Mouse (Mus musculus): ENCODE results near the gene Fam102b. TPM values are rescaled to one million over a fixed set of nuclear protein-coding genes. Genes with fewer than 3 reads are reported as not detected.

The Fam102b gene
- polyA plus RNA-seq, 1 experiment from 2014 or later: 7.4 TPM

DNA sequence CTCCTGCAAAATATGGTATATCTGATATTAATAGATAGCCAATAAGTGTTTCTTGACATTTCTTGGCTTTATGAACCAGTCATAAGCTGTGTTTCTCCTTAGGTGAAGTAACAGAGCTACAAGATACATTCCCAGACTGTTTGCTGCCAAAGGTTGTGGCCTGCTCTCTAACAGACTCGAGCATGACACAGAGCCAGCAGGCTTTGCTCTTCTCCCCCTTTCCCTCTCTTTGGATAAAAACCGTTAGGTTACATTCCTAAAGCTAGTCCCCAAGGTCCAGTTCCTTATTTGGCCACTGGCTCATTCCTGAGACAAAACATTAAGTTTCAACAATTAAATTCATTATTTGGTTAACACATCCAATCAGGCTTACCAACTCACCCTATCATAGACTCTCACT lies 4.9 kb upstream of the Fam102b start:
- H3K9ac ChIP-seq: no peak overlapping the region
- H3K9me3 ChIP-seq (replicated peaks): no peaks in the 10 kb centered on the region
- H3K27me3 ChIP-seq (replicated peaks): no peaks in the 10 kb centered on the region
- H3K4me3 ChIP-seq: no peak overlapping the region
- no peaks in the 10 kb centered on the region for H3K36me3 ChIP-seq
- 47% methylated on average over 2 of the region's 2 CpGs for WGBS
- no peaks in the 10 kb centered on the region for H3K4me1 ChIP-seq (replicated peaks)
- H3K4me2 ChIP-seq: no peak overlapping the region
- no peak for ATAC-seq (ENCODE audit: insufficient number of reproducible peaks, low FRiP score)
- no peak overlapping the region for H3K27ac ChIP-seq (ENCODE audit: poor library complexity, severe bottlenecking)

DNA sequence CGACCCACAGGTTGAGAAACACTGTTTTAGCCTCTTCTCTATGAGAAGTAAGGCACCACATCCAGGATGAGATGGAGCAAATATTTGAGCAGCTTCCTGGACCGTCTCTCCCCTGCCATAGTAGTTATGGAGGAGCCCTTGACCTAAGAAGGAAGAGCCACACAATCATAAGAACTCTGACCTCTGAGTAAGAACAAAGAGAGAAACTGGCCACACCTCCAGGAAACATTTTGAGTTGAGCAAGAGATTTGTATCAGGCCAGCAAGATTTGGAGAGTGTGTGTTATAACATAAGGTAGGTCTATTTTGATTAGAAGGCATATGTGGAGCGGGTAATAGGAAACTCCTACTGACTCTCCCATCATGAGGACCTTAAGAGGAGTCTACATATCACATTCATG lies 4.2 kb upstream of the Fam102b start:
- Histone ChIP-seq H3K27ac (ENCODE audit: poor library complexity, severe bottlenecking) (no peak overlapping the region), H3K9me3 (replicated peaks) (no peaks in the 10 kb centered on the region), H3K4me1 (replicated peaks) (no peaks in the 10 kb centered on the region), H3K9ac (no peak overlapping the region), H3K4me3 (no peak overlapping the region), H3K27me3 (replicated peaks) (no peaks in the 10 kb centered on the region), H3K36me3 (no peaks in the 10 kb centered on the region), H3K4me2 (no peak overlapping the region)
- WGBS: 83% methylated on average over 3 of the region's 3 CpGs
- ATAC-seq (ENCODE audit: insufficient number of reproducible peaks, low FRiP score): no peak

DNA sequence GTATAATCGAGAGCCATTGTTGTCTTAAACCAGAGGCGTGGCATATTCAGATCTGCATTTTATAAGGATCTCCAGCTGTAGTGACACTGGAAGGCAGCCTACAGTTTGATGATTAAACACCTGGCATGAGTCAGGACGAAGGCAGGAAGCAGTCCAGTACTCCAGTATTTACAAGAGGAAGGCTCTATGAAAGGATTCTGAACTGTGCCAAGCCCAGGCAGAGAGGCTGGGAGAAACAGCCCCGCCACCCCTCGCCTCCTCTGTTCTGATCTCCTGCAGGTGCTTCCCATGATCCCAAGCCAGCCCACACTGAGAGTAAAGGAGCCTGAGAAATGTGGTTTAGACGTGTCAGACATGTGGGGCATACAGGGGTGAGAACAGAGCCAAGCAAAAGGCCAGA lies 3.4 kb upstream of the Fam102b start:
- ATAC-seq (ENCODE audit: insufficient number of reproducible peaks, low FRiP score): no peak

DNA sequence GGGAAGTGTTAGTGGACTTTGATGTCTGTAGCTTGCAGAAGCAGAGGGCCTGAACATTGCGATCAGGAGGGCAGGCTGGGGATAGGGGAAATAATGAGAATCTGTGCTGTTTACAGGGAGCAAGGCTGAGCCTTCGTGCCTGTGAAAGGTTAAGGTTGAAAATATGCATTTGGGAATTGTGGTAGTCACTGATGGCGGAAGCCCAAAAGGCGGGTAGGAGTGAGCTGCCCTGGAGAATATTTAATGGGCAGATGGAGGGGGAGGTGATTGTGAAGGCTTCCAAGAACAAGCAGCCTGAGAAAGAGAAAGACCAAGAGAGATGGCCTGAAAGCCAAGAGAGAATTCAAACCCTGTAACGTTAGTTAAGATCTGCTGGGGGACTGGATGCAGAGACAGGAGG lies 2.3 kb upstream of the Fam102b start:
- no peak for ATAC-seq (ENCODE audit: insufficient number of reproducible peaks, low FRiP score)
- Histone ChIP-seq H3K4me1 (replicated peaks) (peaks cover 15% of the 10 kb centered on the region; the same call in 1 of the 2 replicates), H3K4me3 (no peak overlapping the region), H3K9me3 (replicated peaks) (no peaks in the 10 kb centered on the region), H3K36me3 (no peaks in the 10 kb centered on the region), H3K9ac (no peak overlapping the region), H3K27me3 (replicated peaks) (no peaks in the 10 kb centered on the region), H3K27ac (ENCODE audit: poor library complexity, severe bottlenecking) (no peak overlapping the region), H3K4me2 (no peak overlapping the region)
- 75% methylated on average over 5 of the region's 5 CpGs for WGBS

More for the DNA sequence above, 3.4 kb upstream of the Fam102b start:
- Histone ChIP-seq H3K4me2 (no peak overlapping the region), H3K4me1 (replicated peaks) (0 out of 2 replicates have a peak, but pooled peaks cover 7% of the 10 kb centered on the region), H3K27me3 (replicated peaks) (no peaks in the 10 kb centered on the region), H3K36me3 (no peaks in the 10 kb centered on the region), H3K9ac (no peak overlapping the region), H3K9me3 (replicated peaks) (no peaks in the 10 kb centered on the region), H3K4me3 (no peak overlapping the region), H3K27ac (ENCODE audit: poor library complexity, severe bottlenecking) (no peak overlapping the region)
- WGBS: 56% methylated on average over 6 of the region's 6 CpGs

DNA sequence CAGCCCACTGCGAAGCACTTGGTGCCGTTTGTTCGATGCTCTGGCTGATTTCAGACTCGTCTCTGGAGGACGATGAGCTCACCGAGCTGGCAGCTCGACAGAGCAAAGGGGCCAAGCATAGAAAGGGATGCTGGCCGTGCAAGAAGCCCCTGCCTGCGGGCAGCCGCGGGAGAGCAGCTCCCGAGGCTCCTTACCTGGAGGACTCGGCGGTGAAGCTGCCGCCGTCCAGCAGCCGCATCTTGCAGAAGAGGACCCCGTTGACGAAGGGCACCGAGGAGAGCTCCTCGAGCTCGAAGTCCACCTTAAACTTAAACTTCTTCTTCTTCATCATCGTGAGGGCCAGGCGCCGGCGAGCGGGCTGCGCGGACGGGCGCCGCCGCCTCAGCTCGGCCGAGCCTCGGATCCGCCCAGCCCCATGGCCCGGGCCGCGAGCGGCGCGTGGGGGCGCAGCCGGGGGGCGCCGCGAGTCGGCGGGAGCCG lies 376 bp downstream of the Fam102b start:
- Histone ChIP-seq H3K4me2 (peak overlapping the region; percentile 84), H3K9ac (peak overlapping the region; percentile 91), H3K36me3 (no peaks in the 10 kb centered on the region), H3K9me3 (replicated peaks) (no peaks in the 10 kb centered on the region), H3K4me3 (peak overlapping the region; percentile 74), H3K27ac (ENCODE audit: poor library complexity, severe bottlenecking) (peak overlapping the region; percentile 78), H3K27me3 (replicated peaks) (no peaks in the 10 kb centered on the region), H3K4me1 (replicated peaks) (peaks cover 15% of the 10 kb centered on the region; the same call in 1 of the 2 replicates)
- WGBS: 5% methylated on average over 51 of the region's 51 CpGs
- peak; percentile 86 for ATAC-seq (ENCODE audit: insufficient number of reproducible peaks, low FRiP score)

DNA sequence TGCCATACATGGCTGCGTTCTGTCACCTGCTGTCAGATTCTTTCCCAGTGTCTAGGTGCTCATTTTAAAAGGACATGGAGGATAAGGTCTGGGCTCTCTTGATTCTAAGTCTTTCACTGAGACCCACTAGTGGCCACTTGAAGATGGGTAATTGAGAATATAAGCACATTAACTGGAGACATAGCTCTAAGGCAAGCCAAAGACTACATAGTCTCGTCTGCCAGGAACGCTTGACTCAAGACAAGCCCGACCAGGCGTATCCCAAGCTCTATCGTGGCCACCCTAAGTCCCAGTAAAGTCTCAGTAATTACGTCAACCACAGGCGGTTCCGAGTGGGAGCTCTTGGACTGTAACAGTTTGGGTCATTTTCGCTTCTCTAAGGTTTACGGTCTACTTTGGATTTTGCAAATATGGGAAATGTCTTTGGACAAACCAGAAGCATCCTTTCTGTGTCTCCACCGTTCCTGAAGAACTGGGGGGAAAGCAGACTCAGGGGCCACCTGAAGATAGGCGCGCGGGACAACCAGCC lies 881 bp downstream of the Fam102b start:
- Histone ChIP-seq H3K4me2 (peak overlapping the region; percentile 84), H3K27ac (ENCODE audit: poor library complexity, severe bottlenecking) (peak overlapping the region; percentile 78; the same call in 1 of the 2 replicates), H3K9me3 (replicated peaks) (no peaks in the 10 kb centered on the region), H3K27me3 (replicated peaks) (no peaks in the 10 kb centered on the region), H3K4me1 (replicated peaks) (peaks cover 15% of the 10 kb centered on the region; the same call in 1 of the 2 replicates), H3K4me3 (peak overlapping the region; percentile 74), H3K9ac (peak overlapping the region; percentile 91), H3K36me3 (no peaks in the 10 kb centered on the region)
- no peak for ATAC-seq (ENCODE audit: insufficient number of reproducible peaks, low FRiP score)
- 8% methylated on average over 15 of the region's 15 CpGs for WGBS

DNA sequence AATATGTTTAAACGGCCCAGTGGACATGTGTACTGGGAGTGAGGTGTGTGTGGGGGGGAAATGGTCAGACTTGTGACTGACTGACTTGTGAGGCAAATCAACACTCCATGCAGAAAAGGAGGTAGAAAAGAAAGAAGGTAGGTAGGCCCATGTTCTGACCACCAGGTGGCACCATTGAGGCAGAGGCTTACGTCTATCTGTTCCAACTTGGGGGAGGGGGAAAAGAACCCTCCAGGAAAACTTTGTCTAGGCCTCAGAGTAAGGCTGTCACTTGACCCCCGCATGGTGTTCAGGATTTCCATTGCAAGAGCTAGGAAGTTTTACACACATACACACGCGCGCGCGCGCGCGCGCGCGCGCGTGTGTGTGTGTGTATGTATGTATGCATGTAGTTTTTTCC lies 1.8 kb downstream of the Fam102b start:
- peak overlapping the region; percentile 62; the same call in 1 of the 2 replicates for H3K9ac ChIP-seq
- ATAC-seq (ENCODE audit: insufficient number of reproducible peaks, low FRiP score): peak; percentile 33; the same call in 1 of the 2 replicates
- WGBS: 12% methylated on average over 16 of the region's 16 CpGs

DNA sequence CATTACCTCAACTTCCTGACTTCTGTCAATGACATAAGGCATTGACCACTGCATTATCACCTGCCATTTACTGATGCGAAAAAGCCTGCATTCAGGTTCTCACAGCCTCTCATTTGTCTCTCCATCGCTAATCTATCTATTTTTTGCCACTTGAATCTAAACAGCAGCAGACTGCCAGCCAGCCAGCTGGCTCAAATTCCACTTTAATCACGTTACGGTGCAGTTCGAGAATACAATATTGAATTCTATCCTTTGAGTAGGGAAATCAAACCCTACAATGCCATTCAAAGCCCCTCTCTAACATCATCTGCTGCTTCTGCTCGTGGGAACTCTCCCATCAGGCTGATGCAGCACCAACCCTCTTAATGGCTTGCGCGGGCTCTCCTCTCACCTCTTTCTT lies 4.3 kb downstream of the Fam102b start:
- 65% methylated on average over 8 of the region's 8 CpGs for WGBS
- no peak overlapping the region for H3K4me3 ChIP-seq
- H3K9me3 ChIP-seq (replicated peaks): no peaks in the 10 kb centered on the region
- H3K27ac ChIP-seq (ENCODE audit: poor library complexity, severe bottlenecking): no peak overlapping the region
- no peaks in the 10 kb centered on the region for H3K27me3 ChIP-seq (replicated peaks)
- H3K36me3 ChIP-seq: no peaks in the 10 kb centered on the region
- H3K4me1 ChIP-seq (replicated peaks): peaks cover 15% of the 10 kb centered on the region; the same call in 1 of the 2 replicates
- H3K9ac ChIP-seq: no peak overlapping the region
- H3K4me2 ChIP-seq: no peak overlapping the region
- ATAC-seq (ENCODE audit: insufficient number of reproducible peaks, low FRiP score): no peak

More for the DNA sequence above, 1.8 kb downstream of the Fam102b start:
- Histone ChIP-seq H3K36me3 (no peaks in the 10 kb centered on the region), H3K27me3 (replicated peaks) (no peaks in the 10 kb centered on the region), H3K4me3 (peak overlapping the region; percentile 49), H3K4me2 (peak overlapping the region; percentile 84), H3K9me3 (replicated peaks) (no peaks in the 10 kb centered on the region), H3K4me1 (replicated peaks) (peaks cover 15% of the 10 kb centered on the region; the same call in 1 of the 2 replicates), H3K27ac (ENCODE audit: poor library complexity, severe bottlenecking) (no peak overlapping the region)

DNA sequence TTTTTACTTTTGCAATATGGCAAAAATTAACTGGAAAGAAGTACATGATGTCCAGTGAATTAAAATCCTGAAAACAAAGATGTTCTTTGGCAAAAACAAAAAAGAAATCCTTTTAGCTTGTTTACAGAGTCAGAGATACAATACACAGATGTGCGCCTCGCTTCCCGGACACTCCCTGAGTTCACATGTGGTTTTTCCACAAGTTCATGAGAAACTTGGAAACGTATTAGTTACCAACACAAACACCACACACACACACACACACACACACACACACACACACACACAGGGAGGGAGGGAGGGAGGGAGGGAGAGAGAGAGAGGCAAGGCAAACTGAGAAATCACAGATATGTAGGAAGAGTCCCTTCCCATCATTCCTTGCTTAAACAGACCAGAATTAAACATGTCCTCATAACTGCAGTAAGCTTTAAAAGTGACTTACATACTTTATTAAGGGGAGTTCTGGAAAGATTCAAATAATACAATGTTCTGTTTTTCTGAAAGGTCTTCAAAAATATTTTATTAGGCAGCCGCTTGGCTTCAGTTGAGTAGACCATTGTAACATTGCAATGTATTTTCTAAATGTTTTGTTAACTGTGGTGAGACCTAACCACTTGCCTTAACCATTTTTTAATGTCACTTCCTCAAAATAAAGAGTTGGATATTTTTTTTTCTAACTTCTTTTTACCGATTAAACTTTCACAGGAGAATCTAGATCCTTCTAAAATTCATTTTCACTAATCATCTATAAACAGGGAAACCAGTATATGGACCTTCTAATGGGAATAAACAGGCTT lies 5.5 kb downstream of the Fam102b start:
- peaks cover 15% of the 10 kb centered on the region; the same call in 1 of the 2 replicates for H3K4me1 ChIP-seq (replicated peaks)
- 83% methylated on average over 6 of the region's 6 CpGs for WGBS
- no peaks in the 10 kb centered on the region for H3K27me3 ChIP-seq (replicated peaks)
- no peaks in the 10 kb centered on the region for H3K36me3 ChIP-seq
- no peak for ATAC-seq (ENCODE audit: insufficient number of reproducible peaks, low FRiP score)
- no peak overlapping the region for H3K27ac ChIP-seq (ENCODE audit: poor library complexity, severe bottlenecking)
- no peak overlapping the region for H3K4me3 ChIP-seq
- no peak overlapping the region for H3K9ac ChIP-seq
- H3K4me2 ChIP-seq: no peak overlapping the region
- no peaks in the 10 kb centered on the region for H3K9me3 ChIP-seq (replicated peaks)

DNA sequence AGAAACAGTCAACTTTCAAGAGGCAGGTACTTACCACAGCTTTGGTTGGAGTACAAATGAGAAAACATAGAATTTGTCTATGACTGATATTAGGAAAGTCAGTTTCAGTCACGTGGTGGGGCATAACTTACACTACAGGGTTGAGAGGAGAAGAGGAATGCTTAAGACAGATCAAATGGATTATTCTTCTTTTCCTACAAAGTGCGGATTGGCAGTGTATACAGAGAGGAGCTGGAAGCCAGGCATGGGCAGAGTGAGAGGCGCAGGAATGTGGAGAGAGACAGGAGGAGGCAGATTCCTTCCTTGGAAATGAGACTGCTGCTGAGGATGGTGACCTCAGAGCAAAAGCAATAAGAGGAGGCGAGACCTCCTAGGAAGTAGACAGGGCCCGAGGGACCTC lies 9.1 kb downstream of the Fam102b start:
- no peak overlapping the region for H3K4me2 ChIP-seq
- no peak overlapping the region for H3K4me3 ChIP-seq
- no peak overlapping the region for H3K27ac ChIP-seq (ENCODE audit: poor library complexity, severe bottlenecking)
- 83% methylated on average over 5 of the region's 5 CpGs for WGBS
- H3K36me3 ChIP-seq: no peaks in the 10 kb centered on the region
- H3K9ac ChIP-seq: no peak overlapping the region
- H3K9me3 ChIP-seq (replicated peaks): no peaks in the 10 kb centered on the region
- H3K4me1 ChIP-seq (replicated peaks): no peaks in the 10 kb centered on the region; the same call in 1 of the 2 replicates
- ATAC-seq (ENCODE audit: insufficient number of reproducible peaks, low FRiP score): no peak
- no peaks in the 10 kb centered on the region for H3K27me3 ChIP-seq (replicated peaks)

DNA sequence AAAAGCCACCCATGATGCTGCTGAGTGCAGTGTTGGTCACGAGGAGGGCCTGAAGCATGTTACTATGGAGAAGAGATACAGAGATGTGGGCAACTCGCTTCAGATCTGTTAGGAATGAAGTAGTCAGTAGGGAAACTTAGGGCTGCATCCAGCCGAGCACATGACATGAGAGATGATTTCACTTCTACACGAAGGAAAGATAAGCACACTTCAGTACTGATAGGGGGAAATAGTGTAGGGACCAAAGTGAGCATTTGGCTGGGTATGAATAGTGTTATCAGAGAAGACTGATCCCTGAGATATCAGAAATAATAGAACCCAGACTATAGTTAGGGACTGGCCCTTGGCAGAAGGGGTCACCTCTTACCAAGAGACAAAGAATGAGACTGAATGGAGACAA lies 14.8 kb downstream of the Fam102b start:
- H3K4me2 ChIP-seq: no peak overlapping the region
- H3K9me3 ChIP-seq (replicated peaks): no peaks in the 10 kb centered on the region
- no peak overlapping the region for H3K27ac ChIP-seq (ENCODE audit: poor library complexity, severe bottlenecking)
- no peak for ATAC-seq (ENCODE audit: insufficient number of reproducible peaks, low FRiP score)
- 31% methylated on average over 4 of the region's 4 CpGs for WGBS
- H3K4me3 ChIP-seq: no peak overlapping the region
- no peak overlapping the region for H3K9ac ChIP-seq
- peaks cover 14% of the 10 kb centered on the region for H3K4me1 ChIP-seq (replicated peaks)
- H3K27me3 ChIP-seq (replicated peaks): no peaks in the 10 kb centered on the region
- H3K36me3 ChIP-seq: no peaks in the 10 kb centered on the region
